Mouse (Mus musculus) gastrocnemius, adult 2 months (tissue): ENCODE data around the gene Sap30bp. TPM values are rescaled to one million over a fixed set of nuclear protein-coding genes. Genes with fewer than 3 reads are reported as not detected.

ENCODE experiments used
- DNase-seq: peaks from one replicate; pipeline ENCODE4 v3.0.0; 2022
- H3K27ac ChIP-seq: fragments of 200-600 bp; 2 replicates; pipeline ENCODE4 v1.8.1; 2022; ENCODE audit warnings: mild to moderate bottlenecking
- H3K4me3 ChIP-seq: fragments of 200-600 bp; 2 replicates; pipeline ENCODE4 v1.8.1; 2022; ENCODE audit warnings: mild to moderate bottlenecking, moderate library complexity
- CTCF ChIP-seq: fragments of 200-600 bp; IDR thresholded peaks from 2 replicates; pipeline ENCODE4 v1.8.1; 2022; ENCODE audit warnings: antibody characterized with exemption, mild to moderate bottlenecking, moderate library complexity
- intact Hi-C: fragments of 180-260 bp; cut with DNase I; formaldehyde crosslinking; loops from one replicate; pipeline ENCODE4 v1.15.1; 2025
- total RNA-seq, 2 experiments: library from RNA; stranded (reverse); gene quantifications; 2 replicates each; pipeline ENCODE4 v1.2.3; 2021

Sap30bp gene
- total RNA-seq, 2 experiments from 2014 or later: 12.1 to 13.4 TPM

DNA sequence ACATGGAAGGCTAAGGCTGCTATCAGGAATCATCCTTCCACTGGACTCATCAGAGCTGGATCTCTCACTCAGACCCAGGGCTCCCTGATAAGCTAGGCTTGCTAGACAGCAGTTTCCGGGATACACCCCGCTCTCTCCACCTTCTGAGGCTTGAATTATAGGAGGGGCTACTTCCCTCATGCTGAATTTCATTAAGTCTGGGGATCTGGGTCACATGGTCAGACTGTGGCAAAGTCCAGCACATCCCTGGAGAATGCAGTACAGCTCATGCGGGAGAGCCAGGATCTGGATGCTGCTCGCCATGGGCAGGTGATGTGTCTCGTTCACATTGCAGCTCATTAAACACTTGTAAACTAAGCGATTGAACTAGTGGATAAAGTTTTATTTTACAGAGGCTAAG, 37.9 kb downstream of the Sap30bp start:
- TF ChIP-seq CTCF: no peak
- intact Hi-C loops: no loop called here
- DNase-seq: no peak
- H3K27ac ChIP-seq: no peak overlapping the region
- no peak overlapping the region for H3K4me3 ChIP-seq

- intact Hi-C loops: no loop called here
- Histone ChIP-seq H3K27ac (peak within 1 kb of the TSS; percentile 74), H3K4me3 (peak within 1 kb of the TSS; percentile 69)
- no peak for TF ChIP-seq CTCF
- no peak for DNase-seq
These were observed 41.4 kb downstream of the Sap30bp start, which contains the start of gene Itgb4 for GRCm38 (mm10) chr11:115974309-115975082. Itgb4 (plus strand) TSS chr11:115974709.

GRCm38 (mm10) chr11:115975083-115975420, 42.0 kb downstream of the Sap30bp start:
- DNase-seq: no peak
- Histone ChIP-seq H3K4me3 (peak overlapping the region; percentile 69), H3K27ac (peak overlapping the region; percentile 74)
- intact Hi-C loops: no loop called here
- TF ChIP-seq CTCF: no peak

DNA sequence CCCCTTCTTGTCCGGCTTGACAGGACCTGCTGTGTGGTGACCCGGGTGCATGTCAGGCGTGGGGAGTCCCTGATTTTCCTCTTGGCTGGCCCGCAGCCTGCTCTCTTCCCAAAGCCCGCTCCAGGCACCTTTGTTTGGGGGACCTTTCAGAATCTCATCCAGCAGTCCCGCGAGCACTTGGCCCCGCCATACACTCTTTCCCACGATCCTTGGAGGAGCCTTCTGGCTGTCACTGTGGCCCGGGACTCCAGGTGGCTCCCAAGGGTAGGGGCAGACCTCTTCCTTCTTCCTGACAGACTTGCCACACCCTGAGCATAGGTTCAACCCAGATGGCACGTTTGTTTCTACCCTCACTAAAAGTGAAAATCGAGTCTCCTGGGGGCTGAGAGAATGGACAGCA, 42.5 kb downstream of the Sap30bp start:
- DNase-seq: no peak
- TF ChIP-seq CTCF: no peak
- intact Hi-C loops: no loop called here
- H3K4me3 ChIP-seq: peak overlapping the region; percentile 69
- H3K27ac ChIP-seq: peak overlapping the region; percentile 74

GRCm38 (mm10) chr11:115982472-115982871, 49.4 kb downstream of the Sap30bp start:
- H3K4me3 ChIP-seq: no peak overlapping the region
- no peak for DNase-seq
- intact Hi-C loops: no loop called here
- no peak for TF ChIP-seq CTCF
- no peak overlapping the region for H3K27ac ChIP-seq

GRCm38 (mm10) chr11:115983291-115983690, 50.2 kb downstream of the Sap30bp start:
- Histone ChIP-seq H3K4me3 (no peak overlapping the region), H3K27ac (no peak overlapping the region)
- DNase-seq: no peak
- no peak for TF ChIP-seq CTCF
- intact Hi-C loops: no loop called here

DNA sequence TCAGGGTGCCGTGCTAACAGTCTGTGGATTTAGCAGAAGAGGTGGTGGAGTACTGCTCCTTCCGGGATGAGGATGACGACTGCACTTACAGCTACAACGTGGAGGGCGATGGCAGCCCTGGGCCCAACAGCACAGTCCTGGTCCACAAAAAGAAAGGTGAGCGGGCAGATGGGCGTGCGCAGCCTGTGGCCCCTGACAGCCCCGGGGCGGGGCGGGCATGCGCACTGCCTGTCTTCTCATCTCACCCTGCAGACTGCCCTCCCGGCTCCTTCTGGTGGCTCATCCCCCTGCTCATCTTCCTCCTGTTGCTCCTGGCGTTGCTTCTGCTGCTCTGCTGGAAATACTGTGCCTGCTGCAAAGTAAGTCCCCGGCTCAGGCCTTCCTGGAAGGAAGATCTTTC, 56.6 kb downstream of the Sap30bp start:
- intact Hi-C loops: no loop called here
- DNase-seq: no peak
- no peak overlapping the region for H3K4me3 ChIP-seq
- no peak overlapping the region for H3K27ac ChIP-seq
- TF ChIP-seq CTCF: no peak

- Histone ChIP-seq H3K4me3 (no peak overlapping the region), H3K27ac (no peak overlapping the region)
- no peak for DNase-seq
- TF ChIP-seq CTCF: no peak
- intact Hi-C loops: no loop called here
These were observed 59.0 kb downstream of the Sap30bp start for GRCm38 (mm10) chr11:115992098-115992497.

- TF ChIP-seq CTCF: no peak
- intact Hi-C loops: no loop called here
- no peak for DNase-seq
- H3K4me3 ChIP-seq: no peak overlapping the region
- H3K27ac ChIP-seq: no peak overlapping the region
These were observed 62.2 kb downstream of the Sap30bp start for GRCm38 (mm10) chr11:115995256-115995655.

GRCm38 (mm10) chr11:115997047-115997446, 64.0 kb downstream of the Sap30bp start:
- no peak for TF ChIP-seq CTCF
- Histone ChIP-seq H3K4me3 (no peak overlapping the region), H3K27ac (no peak overlapping the region)
- DNase-seq: no peak
- intact Hi-C loops: no loop called here

- no peak for DNase-seq
- Histone ChIP-seq H3K27ac (no peak overlapping the region), H3K4me3 (no peak overlapping the region)
- TF ChIP-seq CTCF: no peak
- intact Hi-C loops: no loop called here
These were observed 64.6 kb downstream of the Sap30bp start for GRCm38 (mm10) chr11:115997662-115998061.

GRCm38 (mm10) chr11:115999027-115999426, 65.9 kb downstream of the Sap30bp start:
- H3K27ac ChIP-seq: no peak overlapping the region
- intact Hi-C loops: loop anchor here (1.0 kb wide), 1 partner anchor 60 kb away; no protein-coding TSS in a partner anchor
- TF ChIP-seq CTCF: no peak
- DNase-seq: no peak
- no peak overlapping the region for H3K4me3 ChIP-seq

- no peak overlapping the region for H3K27ac ChIP-seq
- intact Hi-C loops: loop anchor here (1.0 kb wide), 1 partner anchor 60 kb away; no protein-coding TSS in a partner anchor
- H3K4me3 ChIP-seq: no peak overlapping the region
- peak; percentile 70 for DNase-seq
- TF ChIP-seq CTCF: peak; percentile 72
These were observed 66.6 kb downstream of the Sap30bp start for GRCm38 (mm10) chr11:115999538-116000143.
